Mouse (Mus musculus) heart, adult 2 months (tissue): ENCODE data around the gene Dlx3. TPM values are rescaled to one million over a fixed set of nuclear protein-coding genes. Genes with fewer than 3 reads are reported as not detected.

Experiments used
- DNase-seq, 2 experiments: peaks; one replicate each; pipeline ENCODE4 v3.0.0; 2021
- H3K27ac ChIP-seq: fragments of 200-600 bp; 2 replicates; pipeline ENCODE4 v1.8.1; 2022
- H3K27me3 ChIP-seq: fragments of 200-500 bp; 2 replicates; pipeline ENCODE4 v1.6.1; 2012; ENCODE audit warnings: mild to moderate bottlenecking, low read length, inconsistent platforms, mixed read lengths; ENCODE audit not compliant: control insufficient read depth, insufficient read depth
- H3K36me3 ChIP-seq: fragments of 200-500 bp; 2 replicates; pipeline ENCODE4 v1.6.1; 2012; ENCODE audit warnings: low read length, inconsistent platforms; ENCODE audit not compliant: control insufficient read depth, insufficient read depth
- H3K4me1 ChIP-seq: fragments of 200-500 bp; 2 replicates; pipeline ENCODE4 v1.6.1; 2011; ENCODE audit warnings: low read length; ENCODE audit not compliant: control insufficient read depth, insufficient read depth
- H3K4me3 ChIP-seq: fragments of 200-600 bp; 2 replicates; pipeline ENCODE4 v1.8.1; 2022
- H3K79me2 ChIP-seq: fragments of 200-500 bp; replicated peaks from 2 replicates; pipeline ENCODE4 v1.6.1; 2012; ENCODE audit warnings: mild to moderate bottlenecking, inconsistent platforms, low read length, moderate library complexity, mixed read lengths; ENCODE audit not compliant: control insufficient read depth, insufficient read depth
- H3K9ac ChIP-seq: fragments of 200-500 bp; 2 replicates; pipeline ENCODE4 v1.6.1; 2012; ENCODE audit warnings: low read depth, mild to moderate bottlenecking, control low read depth, inconsistent platforms, low read length, mixed read lengths
- CTCF ChIP-seq: fragments of 200-600 bp; IDR thresholded peaks from 2 replicates; pipeline ENCODE4 v1.8.1; 2022; ENCODE audit warnings: antibody characterized with exemption, mild to moderate bottlenecking, moderate library complexity
- EP300 ChIP-seq: fragments of 200-500 bp; IDR thresholded peaks from 2 replicates; pipeline ENCODE4 v1.6.1; 2011; ENCODE audit warnings: low read depth, low read length, control low read depth; ENCODE audit not compliant: insufficient read depth
- POLR2A ChIP-seq: fragments of 200-500 bp; IDR thresholded peaks from 2 replicates; pipeline ENCODE4 v1.6.1; 2011; ENCODE audit warnings: mild to moderate bottlenecking, low read depth, low read length, control low read depth; ENCODE audit not compliant: insufficient read depth
- WGBS: fragments of 180-500 bp; shearing (Covaris S2); methylation state at CpG from one replicate; pipeline ENCODE4 v1.1.7; 2018; 5-methylcytosine and 5-hydroxymethylcytosine counted together
- intact Hi-C: fragments of 180-260 bp; cut with DNase I; formaldehyde crosslinking; loops from one replicate; pipeline ENCODE4 v1.15.1; 2025
- polyA plus RNA-seq: library from polyadenylated mRNA; depleted of rRNA; stranded (reverse); fragments of >200 nt; gene quantifications from 2 replicates; pipeline ENCODE4 v1.2.3, GENCODE M21; 2012
- total RNA-seq, 2 experiments: library from RNA; stranded (reverse); gene quantifications; 2 replicates each; pipeline ENCODE4 v1.2.3; 2021

Dlx3 gene
- total and polyA plus RNA-seq, 3 experiments: not detected

- no peak for TF ChIP-seq CTCF
- intact Hi-C loops: no loop called here
- Histone ChIP-seq H3K36me3 (no peaks in the 10 kb centered on the region), H3K9ac (no peak overlapping the region), H3K27me3 (peaks cover 23% of the 10 kb centered on the region), H3K79me2 (no peaks in the 10 kb centered on the region), H3K27ac (no peak overlapping the region), H3K4me1 (no peaks in the 10 kb centered on the region), H3K4me3 (no peak overlapping the region)
- WGBS: 48% methylated on average over 5 of the region's 5 CpGs
- DNase-seq: no peak
Observed at GRCm38 (mm10) chr11:95153116-95153515, 33.2 kb downstream of the Dlx3 start.

DNA sequence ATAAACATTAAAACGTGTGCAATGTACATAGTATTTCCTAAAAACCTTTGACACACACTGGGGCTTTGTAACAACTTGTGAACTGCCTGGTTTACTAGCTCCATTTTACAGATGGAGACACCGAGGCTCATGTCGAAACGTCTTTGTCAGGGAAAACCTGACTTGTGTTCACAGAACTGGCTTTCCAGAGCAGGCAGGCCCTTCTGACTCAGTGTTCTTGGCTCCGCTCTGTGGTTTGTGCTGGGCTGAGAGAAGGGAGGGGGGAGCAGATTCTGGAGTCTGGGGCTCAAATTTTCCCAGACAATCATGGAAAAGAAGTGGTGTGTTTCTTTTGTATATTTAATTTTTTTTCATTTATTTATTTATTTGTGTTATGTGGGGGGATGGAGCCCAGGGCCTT is 33.8 kb downstream of the Dlx3 start:
- no peak for DNase-seq
- Histone ChIP-seq H3K4me1 (no peaks in the 10 kb centered on the region), H3K27me3 (peaks cover 19% of the 10 kb centered on the region), H3K27ac (no peak overlapping the region), H3K36me3 (no peaks in the 10 kb centered on the region), H3K4me3 (no peak overlapping the region), H3K79me2 (no peaks in the 10 kb centered on the region), H3K9ac (no peak overlapping the region)
- 83% methylated on average over 5 of the region's 5 CpGs for WGBS
- no peak for TF ChIP-seq POLR2A
- TF ChIP-seq CTCF: no peak
- no peak for TF ChIP-seq EP300
- intact Hi-C loops: no loop called here

- H3K9ac ChIP-seq: no peak overlapping the region
- TF ChIP-seq CTCF: no peak
- no peak for TF ChIP-seq EP300
- TF ChIP-seq POLR2A: no peak
- H3K27me3 ChIP-seq: peaks cover 6% of the 10 kb centered on the region
- H3K4me1 ChIP-seq: no peaks in the 10 kb centered on the region
- H3K36me3 ChIP-seq: no peaks in the 10 kb centered on the region
- 90% methylated on average over 2 of the region's 2 CpGs for WGBS
- DNase-seq: no peak
- no peak overlapping the region for H3K27ac ChIP-seq
- no peaks in the 10 kb centered on the region for H3K79me2 ChIP-seq
- intact Hi-C loops: no loop called here
- H3K4me3 ChIP-seq: no peak overlapping the region
Observed at GRCm38 (mm10) chr11:95155511-95155910, 35.6 kb downstream of the Dlx3 start.

GRCm38 (mm10) chr11:95157356-95157755 is 37.4 kb downstream of the Dlx3 start:
- H3K27me3 ChIP-seq: no peaks in the 10 kb centered on the region; the same call in 1 of the 2 replicates
- no peaks in the 10 kb centered on the region for H3K36me3 ChIP-seq
- H3K4me3 ChIP-seq: no peak overlapping the region
- H3K79me2 ChIP-seq: no peaks in the 10 kb centered on the region
- no peak for TF ChIP-seq CTCF
- TF ChIP-seq POLR2A: no peak
- no peak for DNase-seq
- 52% methylated on average over 5 of the region's 5 CpGs for WGBS
- H3K4me1 ChIP-seq: no peaks in the 10 kb centered on the region
- H3K27ac ChIP-seq: no peak overlapping the region
- intact Hi-C loops: no loop called here
- no peak overlapping the region for H3K9ac ChIP-seq

DNA sequence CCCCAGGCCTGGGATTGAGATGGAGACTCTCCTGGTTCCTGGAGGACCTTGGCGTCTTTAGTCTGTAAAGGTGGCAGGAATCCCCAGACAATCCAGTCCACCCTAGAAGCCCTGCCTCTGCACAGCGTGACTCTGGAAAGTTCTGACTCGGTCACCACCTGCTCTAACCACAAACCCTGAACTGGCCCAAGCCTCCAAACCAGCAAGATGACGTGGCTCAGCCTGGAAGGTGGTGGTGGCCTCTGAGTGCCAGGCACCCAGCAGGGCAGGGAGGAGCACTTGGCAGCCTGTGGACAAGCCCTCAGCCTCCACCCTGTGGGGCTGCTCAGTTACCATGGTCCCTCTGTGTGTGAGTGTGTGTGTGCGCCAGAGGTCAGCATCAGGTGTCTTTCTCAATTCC is 38.0 kb downstream of the Dlx3 start:
- Histone ChIP-seq H3K79me2 (no peaks in the 10 kb centered on the region), H3K4me3 (no peak overlapping the region), H3K36me3 (no peaks in the 10 kb centered on the region), H3K4me1 (no peaks in the 10 kb centered on the region), H3K27ac (no peak overlapping the region), H3K9ac (no peak overlapping the region), H3K27me3 (no peaks in the 10 kb centered on the region; the same call in 1 of the 2 replicates)
- DNase-seq: no peak
- intact Hi-C loops: no loop called here
- WGBS: 72% methylated on average over 5 of the region's 5 CpGs
- no peak for TF ChIP-seq EP300
- TF ChIP-seq CTCF: no peak
- TF ChIP-seq POLR2A: no peak

GRCm38 (mm10) chr11:95159763-95160371 is 39.9 kb downstream of the Dlx3 start:
- intact Hi-C loops: no loop called here
- DNase-seq: no peak
- Histone ChIP-seq H3K27ac (no peak overlapping the region), H3K4me1 (no peaks in the 10 kb centered on the region), H3K79me2 (no peaks in the 10 kb centered on the region), H3K27me3 (no peaks in the 10 kb centered on the region; the same call in 1 of the 2 replicates), H3K36me3 (no peaks in the 10 kb centered on the region), H3K4me3 (no peak overlapping the region), H3K9ac (no peak overlapping the region)
- TF ChIP-seq CTCF: no peak
- TF ChIP-seq POLR2A: no peak
- no peak for TF ChIP-seq EP300
- WGBS: 80% methylated on average over 8 of the region's 8 CpGs

DNA sequence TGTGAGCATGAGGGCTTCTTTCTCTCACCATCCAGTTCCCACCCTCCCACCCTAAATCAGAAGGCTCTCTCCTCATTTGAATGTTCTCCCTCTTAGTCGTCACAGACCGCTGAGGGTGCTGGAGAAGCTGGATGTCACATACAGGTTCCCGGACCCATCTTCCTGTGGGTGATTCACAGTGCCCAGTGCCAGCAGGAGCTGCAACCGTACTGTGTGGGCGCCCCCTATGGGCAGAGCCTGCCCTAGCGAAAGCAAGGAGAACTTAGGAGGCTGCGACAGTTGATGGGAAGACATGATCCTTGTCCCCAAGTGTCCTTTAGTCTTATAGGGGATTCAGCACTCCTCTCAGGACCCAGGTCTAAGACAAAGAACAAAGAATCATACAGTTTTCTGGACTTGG is 40.8 kb downstream of the Dlx3 start:
- Histone ChIP-seq H3K27me3 (no peaks in the 10 kb centered on the region; the same call in 1 of the 2 replicates), H3K79me2 (no peaks in the 10 kb centered on the region), H3K4me1 (no peaks in the 10 kb centered on the region), H3K27ac (no peak overlapping the region), H3K9ac (no peak overlapping the region), H3K36me3 (no peaks in the 10 kb centered on the region), H3K4me3 (no peak overlapping the region)
- TF ChIP-seq EP300: no peak
- peak; percentile 41 for TF ChIP-seq CTCF
- 51% methylated on average over 7 of the region's 7 CpGs for WGBS
- intact Hi-C loops: no loop called here
- DNase-seq: no peak
